Mouse (Mus musculus) urinary bladder, adult 2 months (tissue): ENCODE data around the gene Gpr137c. TPM values are rescaled to one million over a fixed set of nuclear protein-coding genes. Genes with fewer than 3 reads are reported as not detected.

ENCODE experiments used
- polyA plus RNA-seq: library from polyadenylated mRNA; depleted of rRNA; stranded (reverse); fragments of >200 nt; gene quantifications from 2 replicates; pipeline ENCODE4 v1.2.3, GENCODE M21; 2012; rRNA removed

Gpr137c gene
- polyA plus RNA-seq, 1 experiment, result 1.9 TPM

Other genes starting within 250 kb of the Gpr137c start
- gene Ptger2, start 231.5 kb upstream of the Gpr137c start, polyA plus RNA-seq, result 2.3 and 2.8 TPM in 2 replicates
- gene Txndc16, start 611 bp downstream of the Gpr137c start, polyA plus RNA-seq, result 18.6 and 20.7 TPM in 2 replicates
- 24.0 and 28.2 TPM in 2 replicates for gene Ero1l, start 99.1 kb downstream of the Gpr137c start, polyA plus RNA-seq
- gene Psmc6, start 110.1 kb downstream of the Gpr137c start, polyA plus RNA-seq, result 99.6 and 102 TPM in 2 replicates
- 15.6 and 16.3 TPM in 2 replicates for gene Styx, start 131.4 kb downstream of the Gpr137c start, polyA plus RNA-seq
- gene Gnpnat1, start 185.2 kb downstream of the Gpr137c start, polyA plus RNA-seq, result 13.1 and 15.8 TPM in 2 replicates